Mouse (Mus musculus) thymus, postnatal 0 days (tissue): ENCODE data around the gene Tbc1d17. TPM values are rescaled to one million over a fixed set of nuclear protein-coding genes. Genes with fewer than 3 reads are reported as not detected.

Source experiments
- DNase-seq: peaks from one replicate; pipeline ENCODE4 v3.0.0-alpha.2; 2015; ENCODE audit warnings: low spot score
- polyA plus RNA-seq: library from polyadenylated mRNA; unstranded; fragments of >200 nt; fragmentation: Nextera tagmentation; extraction: Ambion mirVana; gene quantifications from 2 replicates; pipeline ENCODE4 v1.2.1, GENCODE M21; 2015

Tbc1d17 gene
- polyA plus RNA-seq, 1 experiment from 2014 or later: 56.5 TPM

GRCm38 (mm10) chr7:44853065-44853464, 4.2 kb upstream of the Tbc1d17 start:
- no peak for DNase-seq

GRCm38 (mm10) chr7:44852259-44853027, 3.6 kb upstream of the Tbc1d17 start:
- no peak for DNase-seq

GRCm38 (mm10) chr7:44851625-44852234, 2.9 kb upstream of the Tbc1d17 start:
- no peak for DNase-seq

- DNase-seq: no peak
Observed at GRCm38 (mm10) chr7:44850789-44851624, 2.1 kb upstream of the Tbc1d17 start.

- DNase-seq: peak; percentile 82
Observed at GRCm38 (mm10) chr7:44850146-44850545, 1.3 kb upstream of the Tbc1d17 start.

GRCm38 (mm10) chr7:44849416-44850111, 685 bp upstream of the Tbc1d17 start:
- DNase-seq: peak; percentile 94

GRCm38 (mm10) chr7:44847772-44848171, 1.1 kb downstream of the Tbc1d17 start:
- DNase-seq: no peak

- no peak for DNase-seq
Observed at GRCm38 (mm10) chr7:44846804-44847203, 2.1 kb downstream of the Tbc1d17 start.

- DNase-seq: no peak
Observed at GRCm38 (mm10) chr7:44845006-44845405, 3.9 kb downstream of the Tbc1d17 start.

- no peak for DNase-seq
Observed at GRCm38 (mm10) chr7:44841825-44842463, 6.9 kb downstream of the Tbc1d17 start.

GRCm38 (mm10) chr7:44840426-44840825, 8.5 kb downstream of the Tbc1d17 start:
- DNase-seq: no peak

- peak; percentile 58 for DNase-seq
Observed at GRCm38 (mm10) chr7:44839491-44840191, 9.2 kb downstream of the Tbc1d17 start.

- no peak for DNase-seq
Observed at GRCm38 (mm10) chr7:44839171-44839490, 9.7 kb downstream of the Tbc1d17 start.

- no peak for DNase-seq
Observed at GRCm38 (mm10) chr7:44838073-44838472, 10.8 kb downstream of the Tbc1d17 start.

- no peak for DNase-seq
Observed at GRCm38 (mm10) chr7:44836423-44837053, 12.3 kb downstream of the Tbc1d17 start.

- no peak for DNase-seq
Observed at GRCm38 (mm10) chr7:44836016-44836404, 12.9 kb downstream of the Tbc1d17 start.

- DNase-seq: no peak
Observed at GRCm38 (mm10) chr7:44835373-44836015, 13.4 kb downstream of the Tbc1d17 start.

- no peak for DNase-seq
Observed at GRCm38 (mm10) chr7:44832763-44833162, 16.1 kb downstream of the Tbc1d17 start.

- no peak for DNase-seq
Observed at GRCm38 (mm10) chr7:44828706-44829105, 20.2 kb downstream of the Tbc1d17 start.
